Mouse (Mus musculus) kidney, adult 8-10 months (tissue): ENCODE data around the gene Lck.

Experiments used
- DNase-seq, 2 experiments: peaks; one replicate each; pipeline ENCODE4 v3.0.0; 2022

Gene Lck

DNA sequence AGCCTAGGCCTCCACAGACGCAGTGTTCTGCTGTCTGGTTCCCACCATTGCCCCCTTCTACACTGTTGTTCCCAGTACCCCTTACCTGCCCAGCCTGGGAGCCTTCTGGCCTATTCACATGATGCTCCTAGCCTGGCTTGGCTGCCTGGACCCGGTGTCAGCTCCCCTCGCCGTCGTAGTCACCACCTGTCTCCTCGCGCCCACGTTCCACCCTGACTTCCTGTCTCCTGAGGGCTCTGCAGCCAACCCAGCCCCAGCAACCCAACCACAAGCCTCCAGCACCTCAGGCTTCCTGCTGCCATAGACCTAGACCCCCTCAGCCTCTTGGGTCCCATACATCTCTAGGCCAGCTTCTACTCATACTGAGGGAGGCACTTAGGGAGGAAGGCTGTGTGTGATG is at the start of gene Lck:
Gene Lck, minus strand, starts transcription at position 212 of the 400 bp plus-strand sequence.
- no peak for DNase-seq

DNA sequence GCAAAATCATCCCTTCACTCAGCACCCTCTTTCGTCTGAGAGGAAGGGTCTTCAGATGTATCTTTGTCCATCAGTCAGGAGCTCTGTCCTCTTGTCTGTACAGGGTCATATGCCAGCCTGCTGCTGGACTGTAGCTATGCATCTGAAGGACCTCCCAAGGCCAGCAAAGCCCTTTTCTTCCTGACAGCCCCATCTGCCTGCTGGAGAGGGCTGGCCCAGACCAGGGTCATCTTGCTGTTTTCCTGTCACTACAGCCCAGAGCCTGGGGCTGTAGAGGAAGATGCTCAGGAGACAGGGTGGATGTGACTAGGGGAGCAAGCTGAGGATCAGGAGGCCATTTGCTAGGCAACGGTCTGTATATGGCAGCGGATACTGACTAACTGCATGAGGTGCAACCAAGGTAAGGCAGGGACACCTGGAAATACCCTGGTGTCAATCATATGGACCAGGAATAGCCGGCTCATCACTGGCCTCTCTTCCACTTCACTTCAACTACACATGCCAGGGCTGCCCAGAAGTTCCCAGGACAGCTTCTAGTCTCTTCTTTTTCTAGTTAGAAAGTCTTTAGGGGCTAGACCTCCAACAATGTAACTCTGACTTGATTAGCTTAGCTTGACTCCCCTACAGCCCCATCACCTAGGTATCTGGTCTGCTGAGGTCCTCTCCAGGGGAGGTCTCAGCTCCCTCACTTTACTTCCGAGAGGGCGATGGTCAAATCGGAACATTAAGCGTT is 49.5 kb upstream of the Lck start:
- DNase-seq = no peak

DNA sequence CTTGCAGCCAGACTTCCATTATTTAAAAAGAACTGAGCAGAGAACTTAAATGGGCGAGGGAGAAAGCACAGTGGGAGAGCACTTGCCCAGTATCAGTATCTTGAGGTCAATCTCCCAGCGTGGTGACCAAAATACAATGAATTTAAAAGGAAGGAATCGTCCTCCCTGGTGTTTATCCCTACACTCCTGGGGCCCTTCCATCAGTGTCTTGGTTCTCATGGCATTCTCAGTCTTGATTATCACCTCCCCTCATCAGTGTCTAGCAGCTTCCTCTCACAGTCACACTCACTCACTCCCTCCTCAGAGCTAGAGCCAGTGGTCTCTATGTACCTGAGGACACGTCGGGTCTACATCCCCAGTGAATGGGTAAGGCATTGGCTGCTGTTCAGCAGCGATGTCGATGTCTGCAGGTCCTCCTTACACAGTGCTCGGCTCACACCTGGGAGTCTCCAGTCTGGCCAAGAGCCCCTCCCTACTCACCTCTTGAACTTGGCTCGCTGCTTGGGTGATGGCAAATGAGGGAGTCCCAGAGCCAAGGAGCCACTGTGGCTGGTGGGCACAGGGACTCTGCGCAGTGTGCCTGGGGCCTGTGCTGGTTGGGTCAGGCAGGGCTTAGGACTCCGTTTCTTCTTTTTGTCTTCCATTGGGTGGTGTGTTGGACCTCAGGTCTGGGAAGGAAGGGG is 48.8 kb upstream of the Lck start:
- DNase-seq = no peak

DNA sequence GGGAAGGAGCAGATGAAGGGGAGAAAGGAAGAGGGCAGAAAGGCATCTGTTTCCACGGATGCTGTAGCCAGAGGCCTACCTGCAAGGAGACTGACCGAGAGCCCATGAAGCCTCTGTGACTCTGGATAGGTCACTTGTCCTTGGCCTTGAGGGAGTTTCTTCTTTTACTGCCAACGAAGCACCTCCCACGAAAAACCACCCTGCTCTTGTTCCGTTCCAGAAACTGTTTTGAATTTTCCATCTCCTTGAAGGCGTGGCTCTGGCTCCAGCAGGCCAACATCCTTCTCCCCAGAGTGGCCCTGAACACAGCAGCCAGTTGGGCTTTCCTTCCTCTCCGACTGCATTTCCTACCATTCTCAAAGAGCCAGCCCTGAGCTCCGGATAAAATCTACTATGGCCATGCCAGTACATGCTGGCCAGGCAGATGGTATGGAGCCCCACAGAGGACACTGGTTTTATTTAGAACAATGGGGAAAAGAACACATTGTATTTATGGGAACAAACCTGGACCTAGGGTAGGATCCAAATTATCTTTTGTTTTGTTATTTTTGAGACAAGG is 47.9 kb upstream of the Lck start:
- peak; percentile 45 to 63 for DNase-seq

DNA sequence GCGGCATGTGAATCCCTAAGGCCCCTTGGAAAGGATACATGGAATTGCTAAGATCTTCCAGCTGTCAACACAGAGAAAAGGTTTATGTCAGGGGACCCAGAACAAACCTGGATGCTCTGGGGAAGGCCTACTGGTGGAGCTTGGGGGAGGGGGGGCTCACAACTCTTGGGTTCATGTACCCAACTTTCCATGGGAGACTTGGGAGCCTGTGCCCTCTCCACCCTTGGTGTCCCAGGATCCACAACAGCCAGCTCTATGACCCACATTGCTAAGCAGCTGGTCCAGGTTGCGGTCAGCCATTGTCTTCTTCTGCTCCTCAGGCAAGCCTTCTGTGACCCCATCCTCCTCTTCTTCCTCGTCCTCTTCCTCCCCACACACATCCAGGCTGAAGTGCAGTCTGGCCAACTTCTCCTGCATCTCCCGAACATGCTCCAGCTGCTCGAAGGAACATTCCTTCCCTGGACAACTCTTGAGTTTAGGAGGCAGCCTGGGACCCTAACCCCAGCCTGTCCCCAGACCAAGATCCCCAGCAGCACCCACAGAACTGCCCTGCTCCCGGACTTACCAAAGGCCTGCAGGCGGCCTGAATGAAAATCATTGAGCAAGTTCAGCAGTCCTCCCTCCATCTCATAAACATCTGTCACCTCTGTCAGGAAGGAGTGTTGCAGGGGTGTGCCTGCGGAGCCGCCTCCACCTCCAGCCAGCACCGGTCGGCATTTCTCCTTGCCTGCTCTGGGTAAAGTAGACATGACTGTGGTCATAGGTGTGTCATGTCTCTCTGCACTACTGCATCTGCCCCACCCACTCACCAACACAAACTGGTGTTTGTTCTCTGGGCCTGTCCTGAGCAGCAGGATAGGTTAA is 47.2 kb upstream of the Lck start:
- DNase-seq = no peak

DNA sequence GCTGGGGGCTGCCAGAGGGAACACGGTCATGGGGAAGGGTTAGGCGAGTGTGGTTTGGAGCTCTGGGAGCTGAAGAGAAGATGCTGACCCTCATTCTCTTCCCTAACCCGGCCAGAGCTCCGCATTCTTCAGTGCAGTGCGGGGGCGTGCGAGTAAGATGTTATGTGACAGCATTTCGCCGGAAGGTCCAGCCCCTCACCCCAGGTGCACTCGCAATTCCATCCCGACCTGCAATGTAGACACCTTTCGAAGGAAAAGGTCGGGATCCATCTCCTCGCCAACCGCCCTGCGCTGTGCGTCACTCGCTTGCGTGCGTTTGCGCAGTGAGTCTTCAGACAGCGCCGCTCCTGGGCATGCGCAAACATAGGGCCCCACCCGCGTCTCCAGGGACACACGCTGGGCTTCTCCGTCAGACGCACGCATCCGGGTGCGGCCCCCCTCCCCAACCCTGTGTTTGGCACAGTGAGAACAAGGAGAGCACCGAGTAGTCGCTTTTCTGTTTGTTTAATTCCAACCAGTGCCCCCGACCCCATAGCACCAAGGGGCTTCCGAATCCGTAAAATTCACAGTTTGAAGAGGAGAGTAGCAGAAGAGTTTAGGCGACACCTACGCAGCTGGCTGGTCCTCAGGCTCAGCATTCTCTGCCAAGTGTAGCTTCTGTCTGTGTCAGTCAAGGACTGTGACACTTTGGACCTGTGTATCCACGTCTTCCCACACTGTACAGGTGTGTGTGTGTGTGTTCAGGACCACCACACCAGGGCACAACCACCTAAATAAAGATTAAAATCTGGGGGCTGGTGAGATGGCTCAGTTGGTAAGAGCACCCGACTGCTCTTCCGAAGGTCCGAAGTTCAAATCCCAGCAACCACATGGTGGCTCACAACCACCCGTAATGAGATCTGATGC is 45.6 kb upstream of the Lck start, which contains the start of gene Iqcc:
Gene Iqcc, minus strand, starts transcription at position 314 of the 906 bp plus-strand sequence.
- peak; percentile 94 to 95 for DNase-seq

DNA sequence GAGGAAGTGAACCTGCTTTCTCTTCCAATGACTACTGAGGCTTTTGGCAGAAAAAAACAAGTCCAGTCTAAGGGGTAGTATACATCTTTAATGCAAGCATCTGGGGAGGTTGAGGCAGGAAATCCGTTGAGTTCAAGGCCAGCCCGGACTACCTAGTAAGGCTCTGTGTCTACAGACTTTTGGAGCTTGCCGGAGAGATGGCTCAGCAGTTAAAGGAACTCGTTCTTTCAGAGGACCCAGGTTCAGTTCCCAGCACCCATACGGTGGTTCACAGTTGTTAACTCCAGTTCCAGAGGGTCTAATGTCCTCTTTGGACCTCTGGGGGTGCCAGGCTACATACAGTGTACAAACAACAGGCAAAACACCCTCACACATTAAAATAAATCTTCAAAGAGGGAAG is 44.6 kb upstream of the Lck start:
- no peak for DNase-seq

DNA sequence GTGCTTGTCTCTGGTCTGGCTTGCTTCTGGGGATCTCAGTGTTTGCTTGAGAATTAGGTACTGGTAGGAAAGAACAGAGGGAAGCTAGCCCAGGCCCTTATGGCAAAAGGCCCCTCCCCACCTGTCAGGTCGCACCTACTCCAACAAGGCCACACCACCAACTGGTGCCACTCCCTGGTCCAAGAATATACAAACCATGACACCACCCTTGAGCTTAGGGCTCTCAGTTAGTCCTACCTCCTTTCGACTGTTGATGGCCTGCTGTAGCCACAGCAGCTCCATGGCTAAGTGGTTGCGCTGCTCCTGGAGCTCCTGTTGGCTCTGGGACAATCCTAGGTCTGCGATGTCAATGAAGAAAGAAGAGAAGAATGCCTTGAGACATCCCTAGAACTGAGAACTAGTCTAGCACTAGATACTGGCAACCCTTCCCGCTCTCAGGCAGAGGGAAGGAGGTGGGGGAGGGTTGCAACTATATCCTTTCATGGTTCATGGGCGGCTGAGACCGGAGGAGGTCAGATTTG is 43.7 kb upstream of the Lck start:
- no peak for DNase-seq

DNA sequence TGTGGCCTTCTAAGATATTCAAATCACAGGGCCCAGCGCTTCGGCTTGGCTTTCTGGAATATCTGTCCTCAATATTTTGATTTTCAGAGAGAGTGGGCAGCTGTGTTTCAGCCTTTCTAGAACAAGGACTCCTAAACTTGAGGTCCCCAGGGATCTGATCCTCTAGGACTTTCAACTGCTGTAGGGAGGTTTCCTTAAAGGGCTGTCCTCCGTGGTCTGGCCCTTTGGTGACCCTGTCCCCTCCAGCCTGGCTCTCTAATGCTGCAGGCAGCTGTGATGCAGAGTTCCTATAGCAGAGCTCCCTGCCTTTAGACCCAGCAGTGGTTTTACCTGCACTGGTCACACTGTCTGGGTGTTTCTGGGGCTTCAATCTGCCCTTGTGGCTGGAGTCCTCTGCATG is 43.2 kb upstream of the Lck start:
- DNase-seq = no peak

DNA sequence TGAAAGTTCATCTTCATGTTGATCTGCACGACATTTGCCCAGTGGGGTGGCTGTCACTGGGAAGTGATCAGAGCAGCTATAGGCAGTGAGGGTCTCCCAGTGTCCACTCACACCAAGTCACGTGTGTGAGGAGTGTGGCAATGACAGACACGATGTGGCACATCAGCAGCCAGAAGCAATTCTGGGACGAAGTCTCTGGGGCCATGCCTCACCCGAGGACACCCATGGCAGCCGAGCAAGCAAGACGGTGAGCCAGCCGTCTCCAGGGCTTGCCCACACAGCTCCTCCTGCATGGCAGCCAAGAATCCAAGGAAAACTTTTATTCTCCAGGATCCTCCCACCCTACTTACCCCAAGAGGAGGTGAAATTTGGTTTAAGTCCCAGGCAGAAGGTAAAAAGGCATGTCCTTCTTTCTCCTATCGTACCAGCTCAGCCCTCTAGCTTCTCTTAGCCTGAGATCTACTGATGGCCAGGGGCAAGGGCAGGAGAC is 42.4 kb upstream of the Lck start:
- no peak for DNase-seq

DNA sequence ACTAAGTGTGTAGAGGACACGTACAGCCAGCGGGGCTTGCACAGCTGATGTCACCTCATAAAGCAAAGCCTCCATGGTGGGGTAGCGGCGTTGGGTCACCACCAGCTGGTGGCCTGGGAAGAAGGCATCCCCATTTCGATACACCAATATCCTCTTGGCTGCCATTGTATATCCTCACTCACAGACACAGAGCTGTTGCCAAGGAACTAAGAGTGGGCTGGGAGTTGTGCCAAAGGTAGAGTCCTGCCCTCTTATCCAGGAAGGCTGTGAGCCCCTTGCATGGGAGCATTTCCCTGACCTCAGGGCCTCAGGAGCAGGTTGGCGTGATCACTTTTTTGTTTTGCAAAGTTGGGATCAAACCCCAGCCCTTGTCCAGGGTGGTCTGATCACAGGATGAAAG is 40.7 kb upstream of the Lck start, which contains the start of gene Dcdc2b:
Gene Dcdc2b, minus strand, starts transcription at position 165 of the 400 bp plus-strand sequence.
- DNase-seq = no peak

DNA sequence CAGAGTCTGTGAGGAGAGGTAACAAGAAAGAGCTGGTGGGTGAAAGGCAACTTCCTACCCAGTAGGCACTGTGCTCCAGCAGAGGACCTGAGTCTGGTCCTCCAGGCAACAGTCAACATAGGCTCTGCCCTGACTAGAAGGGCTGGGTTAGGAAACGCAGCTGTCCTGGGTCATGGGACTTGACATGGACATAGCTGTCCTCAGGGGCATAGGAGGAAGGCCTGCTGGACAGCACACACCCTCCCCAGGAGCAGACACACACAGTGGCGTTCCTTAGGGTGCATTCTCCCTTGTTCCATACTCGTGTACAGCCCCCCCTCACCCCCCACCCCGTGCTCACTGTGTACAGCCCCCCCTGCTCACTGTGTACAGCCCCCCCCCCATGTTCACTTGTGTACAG is 37.0 kb upstream of the Lck start:
- DNase-seq = no peak

DNA sequence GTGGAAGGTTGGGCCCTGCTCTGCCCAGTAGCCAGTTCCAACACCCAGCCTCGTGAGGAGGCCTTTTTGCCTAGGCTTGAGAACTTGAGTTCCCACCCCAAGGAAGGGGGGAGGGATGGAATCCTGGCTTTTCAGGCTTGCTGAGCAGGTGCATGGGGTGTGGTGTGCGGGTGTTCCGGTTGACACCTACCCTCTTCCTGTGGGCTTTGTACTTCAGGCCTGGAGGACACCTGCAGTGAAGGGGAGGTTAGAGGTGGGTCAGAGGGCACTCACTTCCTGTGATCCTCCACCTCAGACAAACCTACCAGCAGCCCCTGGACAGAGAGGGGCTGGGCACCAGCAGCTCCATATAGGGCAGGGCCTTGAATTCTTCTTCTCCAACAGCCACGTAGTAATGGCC is 36.6 kb upstream of the Lck start:
- DNase-seq = no peak

DNA sequence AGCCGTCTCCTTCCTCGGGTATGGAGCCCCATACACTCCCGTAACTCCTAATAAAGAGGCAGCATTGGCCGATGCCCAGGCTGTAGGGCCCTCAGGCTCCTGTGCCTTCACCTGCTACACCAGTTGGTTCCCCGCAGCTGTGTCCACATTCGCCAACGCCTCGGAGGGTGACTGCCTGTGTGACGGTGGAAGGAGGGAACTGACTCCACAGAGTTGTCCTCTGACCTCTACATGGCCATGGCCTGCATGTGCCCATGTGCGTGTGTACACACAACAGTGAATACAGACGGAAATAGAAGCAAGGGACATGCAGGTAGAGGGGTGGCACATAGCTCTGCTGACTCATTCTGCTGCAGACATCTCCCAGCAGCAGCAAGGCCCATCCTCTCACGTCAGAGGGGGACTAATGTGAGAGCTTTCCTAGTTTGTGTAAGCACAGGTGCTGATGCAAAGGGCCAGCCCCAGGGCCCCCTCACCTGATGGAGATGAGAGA is 35.7 kb upstream of the Lck start:
- no peak for DNase-seq

DNA sequence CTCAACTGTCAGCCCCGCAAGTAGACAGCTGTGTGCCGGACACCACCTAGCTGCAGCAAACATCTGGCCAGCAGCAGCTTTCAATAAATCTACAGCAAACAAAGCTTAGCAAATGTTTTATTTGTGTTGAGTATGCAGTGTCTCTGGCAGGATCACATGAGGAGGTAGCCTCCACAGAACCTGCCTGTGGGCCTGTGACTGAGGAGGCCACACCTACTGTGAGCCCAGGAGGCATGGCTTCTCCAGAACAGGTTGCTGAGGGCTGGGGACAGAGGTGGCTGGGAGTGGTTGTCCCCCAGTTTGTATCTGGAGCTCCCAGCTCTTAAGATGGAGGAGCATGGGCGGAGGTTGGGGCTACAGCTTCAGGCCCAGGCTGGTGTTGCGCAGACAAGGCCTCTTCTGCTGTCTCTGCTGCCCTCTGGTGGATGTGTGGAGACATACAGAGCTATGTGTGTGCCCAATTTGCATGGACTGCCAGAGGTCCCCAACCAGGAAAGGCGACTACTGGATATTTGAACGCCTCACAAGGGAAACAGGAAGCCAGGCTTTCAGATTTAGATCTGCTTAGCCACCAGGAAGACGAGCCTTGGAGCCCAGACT is 35.1 kb upstream of the Lck start:
- peak; percentile 74 to 81 for DNase-seq

DNA sequence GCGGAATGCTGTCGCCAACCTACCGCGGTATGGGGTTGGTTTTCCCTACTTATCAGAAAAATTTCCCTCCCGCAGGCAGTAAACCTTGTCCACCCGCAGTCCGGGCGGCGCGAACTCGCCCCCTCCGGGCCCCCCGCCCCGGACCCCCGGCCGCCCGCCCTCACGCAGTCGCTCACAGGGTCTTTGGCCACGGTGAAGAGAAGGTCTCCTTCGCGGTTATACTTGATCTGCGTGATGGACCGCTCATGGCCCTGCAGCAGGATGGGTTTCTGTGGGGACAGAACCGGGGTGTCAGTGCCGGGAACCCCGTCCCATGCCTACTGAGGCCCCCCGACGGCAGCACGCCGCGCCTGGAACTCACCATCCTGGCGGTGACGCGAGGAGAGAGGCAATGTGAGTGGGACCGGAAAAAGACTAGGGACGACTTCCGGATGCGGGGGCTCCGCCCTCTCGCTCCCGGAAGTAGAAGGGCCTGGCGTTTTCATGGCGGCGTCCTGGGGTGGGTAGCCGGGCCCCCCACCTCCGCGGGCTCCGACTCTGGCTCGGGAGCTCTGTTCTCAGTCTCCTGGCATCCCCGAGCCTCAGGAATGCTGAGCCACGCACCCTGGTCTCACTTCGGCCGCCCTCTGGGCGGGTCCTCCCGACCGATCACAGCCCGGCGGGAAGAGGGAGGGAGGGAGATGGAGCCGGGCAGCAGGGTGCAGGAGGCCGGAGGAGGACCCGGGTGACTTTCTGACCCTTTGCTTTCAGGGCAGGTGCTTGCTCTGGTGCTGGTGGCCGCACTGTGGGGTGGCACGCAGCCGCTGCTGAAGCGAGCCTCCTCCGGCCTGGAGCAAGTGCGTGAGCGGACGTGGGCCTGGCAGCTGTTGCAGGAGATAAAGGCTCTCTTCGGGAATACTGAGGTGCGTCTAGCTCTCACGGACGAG is 27.1 kb upstream of the Lck start, which contains the start of the genes Eif3i and Tmem234:
Gene Eif3i, minus strand, starts transcription at position 416 of the 926 bp plus-strand sequence.
Gene Tmem234, plus strand, starts transcription at position 436 of the 926 bp plus-strand sequence.
- peak; percentile 78 to 85 for DNase-seq

DNA sequence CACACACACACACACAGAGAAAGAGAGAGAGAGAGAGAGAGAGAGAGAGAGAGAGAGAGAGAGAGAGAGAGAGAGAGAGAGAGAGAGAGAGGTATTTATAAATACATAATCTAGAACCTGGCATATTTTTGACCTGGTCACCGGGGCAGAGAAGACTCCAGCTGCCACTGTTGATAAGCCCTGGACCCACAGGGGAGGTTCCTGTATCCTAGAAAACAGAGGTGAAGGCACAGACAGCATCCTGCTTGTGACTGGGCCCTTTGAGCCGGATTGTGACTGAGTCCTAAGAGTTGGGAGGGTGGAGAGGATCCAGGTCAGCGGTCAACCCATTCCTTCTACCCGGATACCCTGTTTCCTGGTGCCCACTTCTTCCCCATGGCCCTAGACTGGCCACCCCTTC is 15.4 kb upstream of the Lck start:
- DNase-seq = no peak

DNA sequence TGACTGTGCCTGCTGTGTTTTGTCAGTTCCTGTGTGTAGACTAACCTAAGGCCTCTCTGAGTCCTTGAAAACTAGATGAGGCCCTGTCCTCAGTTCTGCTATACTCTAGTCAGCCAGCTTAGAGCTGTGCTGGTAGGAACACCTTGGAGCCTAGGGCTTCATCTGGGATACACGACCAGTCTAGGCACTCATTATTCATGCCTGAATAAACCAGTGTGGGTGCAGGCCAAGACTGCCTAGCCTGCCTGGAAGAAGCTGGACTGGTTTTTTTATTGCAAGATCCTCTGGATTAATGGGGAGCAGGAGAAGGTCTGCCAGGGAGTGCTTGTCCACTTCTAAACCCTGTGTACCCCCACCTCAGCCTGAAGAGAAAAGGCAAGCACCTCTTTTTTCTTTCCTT is 13.5 kb upstream of the Lck start:
- peak; percentile 53 to 62 for DNase-seq

DNA sequence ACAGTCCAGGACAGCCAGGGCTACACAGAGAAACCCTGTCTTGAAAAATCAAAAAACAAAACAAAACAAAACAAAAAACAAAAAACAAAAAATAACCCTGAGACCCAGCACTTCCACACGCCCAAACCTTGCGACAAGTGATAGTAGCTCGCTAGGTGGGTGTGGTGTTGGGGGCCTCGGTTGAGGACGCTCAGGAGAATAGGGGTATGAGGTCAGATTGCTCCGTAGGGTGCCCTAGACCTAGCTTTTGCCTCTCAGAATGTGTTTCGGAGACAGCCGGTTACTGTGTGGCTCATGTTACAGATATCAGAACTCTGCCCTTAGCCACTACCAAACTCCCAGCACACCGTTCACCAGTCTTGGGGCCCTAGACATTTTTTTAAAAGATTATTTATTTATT is 12.3 kb upstream of the Lck start:
- no peak for DNase-seq
